Mouse (Mus musculus): ENCODE data around the gene Rtn4r. TPM values are rescaled to one million over a fixed set of nuclear protein-coding genes. Genes with fewer than 3 reads are reported as not detected.

Gene Rtn4r
- polyA plus RNA-seq, 1 experiment from 2014 or later = 2.2 TPM

GRCm38 (mm10) chr16:18129413-18129812, 2.0 kb downstream of the Rtn4r start:
- Histone ChIP-seq H3K36me3 (ENCODE audit: control insufficient read depth, insufficient read depth, low read length) (no peaks in the 10 kb centered on the region), H3K4me3 (ENCODE audit: low read depth, low read length) (no peak overlapping the region), H3K9ac (ENCODE audit: low read length) (no peak overlapping the region), H3K27ac (ENCODE audit: low read depth, low read length) (no peak overlapping the region), H3K4me2 (no peak overlapping the region), H3K4me1 (ENCODE audit: control insufficient read depth, insufficient read depth, low read length) (peaks cover 5% of the 10 kb centered on the region), H3K9me3 (ENCODE audit: control insufficient read depth, low read length) (no peaks in the 10 kb centered on the region), H3K27me3 (ENCODE audit: control insufficient read depth, insufficient read depth, low read length) (peaks cover 37% of the 10 kb centered on the region)
- WGBS = 61% methylated on average over 5 of the region's 5 CpGs
- DNase-seq (ENCODE audit: low spot score, missing footprints) = no peak
- no peak for ATAC-seq (ENCODE audit: low FRiP score)

DNA sequence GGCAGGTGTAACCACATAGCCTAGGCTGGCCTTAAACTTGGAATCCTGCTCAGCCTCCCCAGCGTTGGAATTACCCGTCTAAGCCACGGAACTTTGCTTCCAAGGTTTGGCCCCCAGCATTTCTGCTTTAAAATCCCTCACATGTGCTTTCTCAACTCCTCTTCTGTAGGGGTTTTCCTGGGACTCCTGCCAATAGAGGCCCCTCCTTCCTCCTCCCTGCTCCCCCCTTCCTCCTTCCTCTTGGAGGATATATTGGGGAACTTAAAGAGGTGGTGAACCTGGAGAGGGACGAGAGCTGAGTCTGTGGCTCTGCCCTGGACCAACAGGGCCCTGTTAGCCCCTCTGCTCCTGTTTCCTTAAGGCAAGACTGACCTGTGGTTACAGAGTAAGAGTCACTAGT, 2.8 kb downstream of the Rtn4r start:
- no peaks in the 10 kb centered on the region for H3K9me3 ChIP-seq (ENCODE audit: control insufficient read depth, low read length)
- no peak overlapping the region for H3K9ac ChIP-seq (ENCODE audit: low read length)
- peaks cover 37% of the 10 kb centered on the region for H3K27me3 ChIP-seq (ENCODE audit: control insufficient read depth, insufficient read depth, low read length)
- H3K36me3 ChIP-seq (ENCODE audit: control insufficient read depth, insufficient read depth, low read length) = no peaks in the 10 kb centered on the region
- no peak overlapping the region for H3K4me3 ChIP-seq (ENCODE audit: low read depth, low read length)
- no peak overlapping the region for H3K4me2 ChIP-seq
- ATAC-seq (ENCODE audit: low FRiP score) (no peak), DNase-seq (ENCODE audit: low spot score, missing footprints) (no peak)
- 68% methylated on average over 4 of the region's 4 CpGs for WGBS
- no peak overlapping the region for H3K27ac ChIP-seq (ENCODE audit: low read depth, low read length)
- H3K4me1 ChIP-seq (ENCODE audit: control insufficient read depth, insufficient read depth, low read length) = peaks cover 5% of the 10 kb centered on the region

DNA sequence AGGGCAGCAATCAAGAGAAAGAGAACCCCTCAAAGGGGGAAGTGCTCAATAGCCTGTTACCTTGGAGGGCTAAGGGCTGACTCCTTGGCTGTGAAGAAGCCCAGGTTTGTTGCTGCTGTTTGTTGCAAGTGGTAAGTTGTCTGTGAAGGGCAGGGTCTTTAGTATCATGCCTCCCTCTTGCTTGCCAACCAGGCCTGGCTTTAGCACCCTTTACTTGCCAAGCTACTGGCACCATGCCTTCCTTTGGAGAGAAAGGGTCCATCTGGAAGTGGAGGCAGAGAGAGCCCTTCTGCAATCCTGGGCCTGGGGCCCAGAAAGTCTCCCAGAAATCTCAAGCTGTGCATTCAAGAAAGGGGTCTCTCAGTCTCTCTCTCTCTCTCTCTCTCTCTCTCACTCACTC, 3.3 kb downstream of the Rtn4r start:
- no peak overlapping the region for H3K9ac ChIP-seq (ENCODE audit: low read length)
- no peak overlapping the region for H3K27ac ChIP-seq (ENCODE audit: low read depth, low read length)
- no peak overlapping the region for H3K4me3 ChIP-seq (ENCODE audit: low read depth, low read length)
- no peaks in the 10 kb centered on the region for H3K9me3 ChIP-seq (ENCODE audit: control insufficient read depth, low read length)
- peaks cover 37% of the 10 kb centered on the region for H3K27me3 ChIP-seq (ENCODE audit: control insufficient read depth, insufficient read depth, low read length)
- peaks cover 5% of the 10 kb centered on the region for H3K4me1 ChIP-seq (ENCODE audit: control insufficient read depth, insufficient read depth, low read length)
- H3K4me2 ChIP-seq = no peak overlapping the region
- no peaks in the 10 kb centered on the region for H3K36me3 ChIP-seq (ENCODE audit: control insufficient read depth, insufficient read depth, low read length)
- ATAC-seq (ENCODE audit: low FRiP score) = no peak
- no peak for DNase-seq (ENCODE audit: low spot score, missing footprints)

DNA sequence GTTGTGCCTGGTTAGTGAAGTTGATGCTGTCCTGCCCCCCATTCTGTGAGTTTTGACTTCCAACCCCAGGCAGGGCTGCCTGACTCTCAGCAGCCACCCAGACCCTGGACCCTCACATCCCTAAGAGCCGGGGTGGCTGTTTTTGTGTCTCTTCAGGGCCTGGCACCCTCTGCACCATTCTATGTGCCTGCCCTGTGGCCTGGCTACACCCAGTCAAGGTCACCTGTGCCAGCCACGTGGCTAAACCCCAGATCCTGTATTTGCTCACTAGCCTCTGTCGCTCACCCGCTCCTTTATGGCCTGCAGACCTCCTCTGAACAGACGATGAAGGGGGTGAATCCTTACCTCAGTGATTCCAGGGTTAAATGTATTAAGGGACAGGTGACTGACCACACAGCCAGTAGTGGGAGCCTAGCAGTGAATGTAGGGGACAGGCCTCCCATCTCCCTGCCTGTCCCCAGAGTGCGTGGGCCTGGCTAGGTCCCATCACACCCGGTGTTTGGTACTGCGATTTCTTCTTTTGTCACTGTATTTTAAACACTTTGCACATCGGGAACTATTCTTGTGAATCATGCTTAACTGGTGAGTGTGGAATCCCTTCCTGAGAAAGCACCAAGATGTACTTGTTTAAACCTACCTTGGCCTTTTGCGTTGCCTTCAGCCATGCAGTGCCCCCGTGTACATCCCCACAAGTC, 4.0 kb downstream of the Rtn4r start:
- Histone ChIP-seq H3K4me2 (no peak overlapping the region), H3K36me3 (ENCODE audit: control insufficient read depth, insufficient read depth, low read length) (no peaks in the 10 kb centered on the region), H3K27me3 (ENCODE audit: control insufficient read depth, insufficient read depth, low read length) (peaks cover 32% of the 10 kb centered on the region), H3K27ac (ENCODE audit: low read depth, low read length) (no peak overlapping the region), H3K4me3 (ENCODE audit: low read depth, low read length) (no peak overlapping the region), H3K9ac (ENCODE audit: low read length) (no peak overlapping the region), H3K4me1 (ENCODE audit: control insufficient read depth, insufficient read depth, low read length) (peaks cover 5% of the 10 kb centered on the region), H3K9me3 (ENCODE audit: control insufficient read depth, low read length) (no peaks in the 10 kb centered on the region)
- DNase-seq (ENCODE audit: low spot score, missing footprints) = no peak
- ATAC-seq (ENCODE audit: low FRiP score) = no peak
- WGBS = 84% methylated on average over 11 of the region's 11 CpGs

GRCm38 (mm10) chr16:18132026-18132425, 4.6 kb downstream of the Rtn4r start:
- DNase-seq (ENCODE audit: low spot score, missing footprints) (no peak), ATAC-seq (ENCODE audit: low FRiP score) (no peak)
- Histone ChIP-seq H3K27me3 (ENCODE audit: control insufficient read depth, insufficient read depth, low read length) (peaks cover 26% of the 10 kb centered on the region), H3K4me1 (ENCODE audit: control insufficient read depth, insufficient read depth, low read length) (peaks cover 5% of the 10 kb centered on the region), H3K27ac (ENCODE audit: low read depth, low read length) (no peak overlapping the region), H3K4me3 (ENCODE audit: low read depth, low read length) (no peak overlapping the region), H3K9ac (ENCODE audit: low read length) (no peak overlapping the region), H3K4me2 (no peak overlapping the region), H3K36me3 (ENCODE audit: control insufficient read depth, insufficient read depth, low read length) (no peaks in the 10 kb centered on the region), H3K9me3 (ENCODE audit: control insufficient read depth, low read length) (no peaks in the 10 kb centered on the region)
- 76% methylated on average over 1 of the region's 1 CpGs for WGBS

- Histone ChIP-seq H3K4me1 (ENCODE audit: control insufficient read depth, insufficient read depth, low read length) (peaks cover 5% of the 10 kb centered on the region), H3K27me3 (ENCODE audit: control insufficient read depth, insufficient read depth, low read length) (peaks cover 20% of the 10 kb centered on the region), H3K9me3 (ENCODE audit: control insufficient read depth, low read length) (no peaks in the 10 kb centered on the region), H3K9ac (ENCODE audit: low read length) (no peak overlapping the region), H3K27ac (ENCODE audit: low read depth, low read length) (no peak overlapping the region), H3K4me3 (ENCODE audit: low read depth, low read length) (no peak overlapping the region), H3K36me3 (ENCODE audit: control insufficient read depth, insufficient read depth, low read length) (no peaks in the 10 kb centered on the region), H3K4me2 (no peak overlapping the region)
- 85% methylated on average over 3 of the region's 3 CpGs for WGBS
- ATAC-seq (ENCODE audit: low FRiP score) = no peak
- DNase-seq (ENCODE audit: low spot score, missing footprints) = no peak
Measured at GRCm38 (mm10) chr16:18132575-18132974, 5.1 kb downstream of the Rtn4r start.

- DNase-seq (ENCODE audit: low spot score, missing footprints) (no peak), ATAC-seq (ENCODE audit: low FRiP score) (no peak)
- H3K27me3 ChIP-seq (ENCODE audit: control insufficient read depth, insufficient read depth, low read length) = peaks cover 13% of the 10 kb centered on the region
- H3K9me3 ChIP-seq (ENCODE audit: control insufficient read depth, low read length) = no peaks in the 10 kb centered on the region
- H3K36me3 ChIP-seq (ENCODE audit: control insufficient read depth, insufficient read depth, low read length) = no peaks in the 10 kb centered on the region
- WGBS = 79% methylated on average over 5 of the region's 5 CpGs
- H3K4me1 ChIP-seq (ENCODE audit: control insufficient read depth, insufficient read depth, low read length) = no peaks in the 10 kb centered on the region
- no peak overlapping the region for H3K27ac ChIP-seq (ENCODE audit: low read depth, low read length)
- H3K9ac ChIP-seq (ENCODE audit: low read length) = no peak overlapping the region
- no peak overlapping the region for H3K4me2 ChIP-seq
- H3K4me3 ChIP-seq (ENCODE audit: low read depth, low read length) = no peak overlapping the region
Measured at GRCm38 (mm10) chr16:18133133-18133920, 5.9 kb downstream of the Rtn4r start.

DNA sequence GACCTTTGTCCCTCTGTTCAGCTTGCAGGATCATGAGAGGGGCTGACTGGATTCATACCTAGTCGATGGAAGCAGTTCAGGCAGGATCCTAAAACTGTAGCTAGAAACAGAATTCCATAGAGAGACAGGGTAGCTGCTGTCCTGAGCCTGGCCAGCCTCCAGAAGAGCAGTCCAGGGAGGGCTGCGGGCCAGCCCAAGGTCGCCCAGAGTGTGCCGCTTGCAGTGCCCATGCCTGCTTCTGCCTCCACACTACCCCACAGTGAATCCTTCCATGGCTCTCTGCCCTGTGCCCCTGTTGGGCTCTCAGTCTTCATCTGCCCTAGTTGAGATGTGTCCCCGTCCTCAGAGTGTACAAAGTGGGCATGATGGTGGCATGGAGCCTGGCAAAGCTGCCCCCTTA, 7.8 kb downstream of the Rtn4r start:
- no peak overlapping the region for H3K4me2 ChIP-seq
- H3K27me3 ChIP-seq (ENCODE audit: control insufficient read depth, insufficient read depth, low read length) = no peaks in the 10 kb centered on the region
- no peaks in the 10 kb centered on the region for H3K9me3 ChIP-seq (ENCODE audit: control insufficient read depth, low read length)
- no peaks in the 10 kb centered on the region for H3K36me3 ChIP-seq (ENCODE audit: control insufficient read depth, insufficient read depth, low read length)
- DNase-seq (ENCODE audit: low spot score, missing footprints) (no peak), ATAC-seq (ENCODE audit: low FRiP score) (no peak)
- no peaks in the 10 kb centered on the region for H3K4me1 ChIP-seq (ENCODE audit: control insufficient read depth, insufficient read depth, low read length)
- H3K27ac ChIP-seq (ENCODE audit: low read depth, low read length) = no peak overlapping the region
- H3K4me3 ChIP-seq (ENCODE audit: low read depth, low read length) = no peak overlapping the region
- 89% methylated on average over 5 of the region's 5 CpGs for WGBS
- no peak overlapping the region for H3K9ac ChIP-seq (ENCODE audit: low read length)

DNA sequence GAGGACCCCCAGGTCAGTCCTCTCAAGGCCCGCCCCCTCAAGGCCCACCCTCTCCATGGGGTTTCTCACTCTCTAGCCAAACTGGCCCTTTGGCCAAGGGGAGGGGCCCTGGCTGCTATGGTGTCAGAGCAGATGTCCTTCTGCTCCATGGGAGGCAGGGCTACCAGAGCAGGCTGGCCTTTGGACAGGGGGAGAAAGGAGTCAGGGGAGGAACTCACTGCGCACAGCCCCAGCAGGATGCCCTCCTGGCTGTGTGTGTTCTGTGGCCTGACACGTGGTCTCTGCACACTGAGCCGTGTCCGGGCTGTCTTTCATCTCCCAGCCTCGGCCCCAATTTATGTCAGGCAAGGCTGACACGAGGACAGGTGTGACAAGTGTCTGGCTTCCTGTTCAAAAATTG, 8.6 kb downstream of the Rtn4r start:
- Histone ChIP-seq H3K9me3 (ENCODE audit: control insufficient read depth, low read length) (no peaks in the 10 kb centered on the region), H3K9ac (ENCODE audit: low read length) (no peak overlapping the region), H3K4me1 (ENCODE audit: control insufficient read depth, insufficient read depth, low read length) (no peaks in the 10 kb centered on the region), H3K27me3 (ENCODE audit: control insufficient read depth, insufficient read depth, low read length) (no peaks in the 10 kb centered on the region), H3K36me3 (ENCODE audit: control insufficient read depth, insufficient read depth, low read length) (no peaks in the 10 kb centered on the region), H3K4me3 (ENCODE audit: low read depth, low read length) (no peak overlapping the region), H3K27ac (ENCODE audit: low read depth, low read length) (no peak overlapping the region), H3K4me2 (no peak overlapping the region)
- DNase-seq (ENCODE audit: low spot score, missing footprints) (no peak), ATAC-seq (ENCODE audit: low FRiP score) (no peak)
- WGBS = 56% methylated on average over 7 of the region's 7 CpGs

Data from midbrain, embryonic 11.5 days (tissue).